Mouse (Mus musculus) thymus, postnatal 0 days (tissue): ENCODE measurements around the gene Klhl3. TPM values are rescaled to one million over a fixed set of nuclear protein-coding genes. Genes with fewer than 3 reads are reported as not detected.

Source experiments
- DNase-seq: peaks from one replicate; pipeline ENCODE4 v3.0.0-alpha.2; 2015; ENCODE audit warnings: low spot score
- polyA plus RNA-seq: library from polyadenylated mRNA; unstranded; fragments of >200 nt; fragmentation: Nextera tagmentation; extraction: Ambion mirVana; gene quantifications from 2 replicates; pipeline ENCODE4 v1.2.1, GENCODE M21; 2015

The Klhl3 gene
- polyA plus RNA-seq, 1 experiment from 2014 or later, result 1.8 TPM

GRCm38 (mm10) chr13:58067540-58068103 is 45.8 kb downstream of the Klhl3 start:
- DNase-seq, result peak; percentile 70

- DNase-seq, result peak; percentile 13
Observed at GRCm38 (mm10) chr13:58066496-58067389, 46.6 kb downstream of the Klhl3 start.

GRCm38 (mm10) chr13:58066081-58066495 is 47.3 kb downstream of the Klhl3 start:
- DNase-seq, result no peak

- DNase-seq, result no peak
Observed at GRCm38 (mm10) chr13:58065316-58065715, 48.1 kb downstream of the Klhl3 start.

- DNase-seq, result peak; percentile 25
Observed at GRCm38 (mm10) chr13:58057953-58058870, 55.2 kb downstream of the Klhl3 start.

DNA sequence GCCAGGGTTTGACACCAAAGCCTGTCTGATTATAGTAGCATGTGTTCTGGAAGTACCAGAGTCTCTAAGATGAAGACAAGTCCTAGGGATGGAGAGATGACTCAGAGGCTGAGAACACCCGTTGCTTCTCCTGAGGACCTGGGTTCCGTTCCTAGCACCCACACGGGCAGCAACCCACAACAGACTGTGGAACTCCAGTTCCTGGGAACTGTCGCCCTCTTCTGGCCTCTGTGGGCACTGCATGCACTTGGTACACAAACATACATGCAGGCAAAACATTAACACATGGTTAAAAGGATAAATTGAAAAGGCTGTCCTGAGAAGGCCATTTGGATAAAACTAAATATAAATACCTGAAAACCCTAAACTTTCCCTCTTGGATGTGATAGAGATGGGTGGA is 56.8 kb downstream of the Klhl3 start:
- DNase-seq, result peak; percentile 26

GRCm38 (mm10) chr13:58053628-58054027 is 59.8 kb downstream of the Klhl3 start:
- DNase-seq, result no peak

- no peak for DNase-seq
Observed at GRCm38 (mm10) chr13:58051654-58052053, 61.7 kb downstream of the Klhl3 start.

DNA sequence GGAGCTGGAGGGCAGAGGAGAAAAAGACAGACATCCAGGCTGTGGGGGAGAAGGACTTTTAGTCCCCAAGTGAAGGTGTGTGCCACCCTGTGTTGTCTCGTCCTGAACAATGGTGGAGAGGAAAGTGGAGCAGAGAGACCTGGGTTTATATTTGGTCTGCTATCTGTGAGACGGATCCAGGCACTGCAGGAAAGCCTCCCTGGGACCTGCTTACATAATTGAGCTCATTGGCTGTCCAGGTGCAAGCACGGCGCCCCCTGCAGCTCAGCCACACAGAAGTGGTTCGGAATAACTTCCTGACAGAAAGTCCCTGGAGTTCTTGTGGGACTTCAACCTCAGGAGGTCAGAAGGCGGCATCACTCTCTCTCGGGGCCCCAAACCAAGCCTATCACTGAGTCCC is 62.1 kb downstream of the Klhl3 start:
- no peak for DNase-seq

GRCm38 (mm10) chr13:58049121-58049520 is 64.3 kb downstream of the Klhl3 start:
- no peak for DNase-seq

DNA sequence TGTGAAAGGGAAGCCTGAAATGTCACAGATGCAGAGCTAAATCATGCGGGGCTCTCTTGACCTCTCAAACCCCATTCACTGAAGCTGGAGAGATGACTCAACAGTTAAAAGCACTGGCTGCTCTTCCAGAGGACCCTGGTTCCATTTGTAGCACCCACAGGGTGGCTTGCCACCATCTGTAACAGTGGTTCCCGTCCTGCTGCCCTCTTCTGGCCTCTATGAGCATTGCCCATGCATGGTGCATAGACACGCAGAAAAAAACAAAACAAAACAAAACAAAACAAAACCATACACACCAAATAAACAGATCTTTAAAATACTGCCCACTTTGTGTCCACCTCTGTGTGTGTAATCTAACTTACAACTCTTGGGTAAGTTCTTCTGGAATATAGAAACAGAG is 65.3 kb downstream of the Klhl3 start:
- no peak for DNase-seq

DNA sequence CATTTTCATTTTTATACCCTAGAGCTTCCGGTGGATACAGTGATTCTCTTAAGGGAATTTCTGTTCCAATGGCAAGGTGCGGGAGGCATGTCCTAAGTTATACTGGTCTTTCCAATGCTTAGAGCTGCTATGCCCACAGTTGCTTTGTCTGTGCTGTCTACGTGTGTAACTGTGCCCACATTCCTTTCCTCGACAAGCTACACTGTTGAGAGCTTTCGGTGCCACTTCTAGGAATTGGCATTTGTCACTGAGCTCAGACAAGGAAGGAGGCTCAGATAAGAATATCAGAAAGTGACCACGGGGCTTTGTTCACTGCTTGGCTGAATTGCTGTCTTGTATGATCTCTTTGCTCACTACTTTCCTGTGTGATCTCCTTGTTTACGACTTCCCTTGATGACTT is 67.2 kb downstream of the Klhl3 start:
- DNase-seq, result no peak

- DNase-seq, result peak; percentile 27
Observed at GRCm38 (mm10) chr13:58045278-58045677, 68.1 kb downstream of the Klhl3 start.

DNA sequence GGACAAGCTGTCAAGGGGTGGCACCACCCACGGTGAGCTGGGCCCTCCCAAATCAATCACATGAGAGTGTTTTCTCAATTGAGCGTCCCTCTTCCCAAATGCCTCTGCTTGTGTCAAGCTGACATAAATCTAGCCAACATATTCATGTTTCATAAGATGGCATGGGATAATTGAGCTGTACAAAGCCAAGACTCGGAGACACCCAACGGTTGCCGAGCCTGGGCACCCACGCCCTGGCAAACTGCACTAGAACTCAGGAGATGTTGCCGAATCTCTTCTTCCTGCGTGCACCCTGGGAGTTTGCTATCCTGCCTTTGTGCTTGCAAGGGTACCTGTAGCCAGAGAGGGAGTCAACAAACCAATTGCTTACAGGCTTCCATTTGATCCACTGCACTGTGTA is 70.1 kb downstream of the Klhl3 start:
- no peak for DNase-seq

DNA sequence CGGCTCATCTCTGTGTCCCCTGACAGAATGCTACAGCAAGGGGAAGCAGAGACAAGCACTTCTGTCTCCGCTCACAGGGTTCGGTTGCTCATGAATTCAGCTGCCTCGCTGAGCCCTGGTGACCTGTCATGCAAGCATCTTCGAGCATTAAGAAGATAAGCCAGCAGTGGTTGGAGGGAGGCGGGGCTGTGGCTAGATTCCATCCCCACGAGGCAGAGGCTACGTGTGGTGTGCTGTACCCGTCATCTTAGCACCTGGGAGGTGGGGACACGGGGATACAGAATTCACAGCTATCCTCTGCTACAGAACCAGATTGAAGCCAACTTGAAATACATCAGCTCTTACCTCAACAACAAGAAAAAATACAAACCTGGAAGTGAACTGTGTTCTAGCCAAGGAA is 73.3 kb downstream of the Klhl3 start:
- no peak for DNase-seq

DNA sequence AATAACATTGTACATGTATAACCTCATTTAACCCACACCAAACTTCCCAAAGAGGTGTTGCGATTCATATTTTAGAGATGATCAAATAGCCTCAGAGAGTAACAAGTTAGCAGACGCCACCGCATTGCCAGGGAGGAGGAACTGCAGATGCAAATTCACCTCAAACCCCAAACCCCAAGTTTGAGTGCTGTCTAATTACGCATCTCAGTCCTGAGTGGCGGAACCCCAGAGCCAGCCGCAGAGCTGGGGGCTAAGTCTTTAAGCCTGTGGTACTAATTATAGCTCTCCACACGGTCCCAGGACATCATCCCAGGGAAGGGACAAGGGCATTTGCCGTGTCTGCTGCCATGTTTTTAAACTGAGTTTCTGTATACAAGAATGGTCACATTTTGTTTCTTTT is 75.9 kb downstream of the Klhl3 start:
- no peak for DNase-seq

GRCm38 (mm10) chr13:58035470-58036156 is 77.8 kb downstream of the Klhl3 start:
- no peak for DNase-seq

- no peak for DNase-seq
Observed at GRCm38 (mm10) chr13:58034985-58035384, 78.4 kb downstream of the Klhl3 start.

GRCm38 (mm10) chr13:58034507-58034906 is 78.9 kb downstream of the Klhl3 start:
- DNase-seq, result no peak

- peak; percentile 68 for DNase-seq
Observed at GRCm38 (mm10) chr13:58031755-58032154, 81.6 kb downstream of the Klhl3 start.

DNA sequence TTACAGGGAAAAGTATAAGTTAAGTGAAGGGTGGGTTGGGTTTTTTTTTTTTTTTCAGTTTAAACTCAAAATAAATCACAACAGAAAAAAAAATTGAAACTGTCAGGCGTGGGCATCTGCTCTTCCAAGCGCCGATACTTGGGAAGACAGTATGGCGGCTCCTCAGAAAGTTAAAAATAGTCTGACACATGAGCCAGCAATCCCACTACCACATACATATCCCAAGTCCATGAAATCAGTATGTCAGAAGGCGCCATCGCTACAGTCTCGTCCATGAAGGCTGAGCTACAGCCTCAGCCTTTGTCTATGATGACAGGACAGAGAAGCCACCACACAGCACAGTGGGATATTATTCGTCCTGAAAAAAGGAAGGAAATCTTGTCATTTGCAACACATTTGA is 86.3 kb downstream of the Klhl3 start:
- DNase-seq, result no peak
